Mouse (Mus musculus): ENCODE measurements around the gene Slc35b1.

DNA sequence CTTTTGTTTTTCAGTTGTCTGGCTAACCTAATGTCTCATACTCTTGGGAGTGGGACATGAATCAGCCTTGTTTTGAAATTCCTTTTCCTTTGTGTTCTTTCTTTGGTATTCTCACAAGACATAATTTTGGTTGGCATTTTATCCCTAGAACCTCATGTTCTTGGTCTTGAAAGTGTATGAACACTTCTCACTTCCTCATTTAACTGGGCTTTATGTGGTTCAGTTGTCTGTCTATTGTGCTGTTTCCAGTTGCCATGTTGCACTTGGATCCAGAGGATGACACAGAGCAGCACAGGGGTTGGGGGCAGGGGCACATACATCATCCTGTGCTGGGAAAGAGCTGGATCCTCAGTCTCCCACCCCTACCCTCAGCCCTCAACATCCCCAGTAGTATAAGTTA is 31.4 kb downstream of the Slc35b1 start:
- TF ChIP-seq GATA1 (IDR thresholded peaks at IDR 0.05; ENCODE audit: low read length) = no peak
- TF ChIP-seq TAL1 (IDR thresholded peaks at IDR 0.05; ENCODE audit: low read length) = no peak
